Comparison of ENCODE assay signal across 8 mouse cellular contexts in the genomic region with DNA sequence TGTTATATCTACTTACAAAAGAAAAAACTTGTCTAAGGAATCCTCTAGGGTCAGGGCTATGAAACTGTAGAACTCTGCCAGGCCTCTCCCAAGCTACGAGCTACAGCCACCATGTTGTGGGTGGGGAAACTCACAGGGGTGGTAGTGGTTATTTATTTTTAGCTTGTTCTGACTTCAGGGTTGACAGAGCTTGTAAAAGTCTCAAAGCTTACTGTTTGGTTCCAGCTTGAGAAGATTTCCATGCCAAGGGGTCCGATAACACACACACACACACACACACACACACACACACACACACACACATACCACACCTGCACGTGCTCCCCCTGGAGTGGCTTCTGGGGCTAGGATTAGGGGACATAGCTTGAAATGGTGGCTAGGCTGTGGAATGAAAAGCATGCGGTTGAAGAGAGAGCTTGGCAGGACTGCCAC. TPM values are rescaled to one million over a fixed set of nuclear protein-coding genes. Genes with fewer than 3 reads are reported as not detected.
DNase-seq lines count a peak whose midpoint lies in the region; ATAC-seq and TF ChIP-seq lines count a peak whose summit lies in the region.

No protein-coding gene starts in this region.

- TF ChIP-seq RAD21 in MEL (IDR thresholded peaks at IDR 0.05; ENCODE audit: low read depth, low read length) = no peak

- no peak for TF ChIP-seq CTCF in MEL (IDR thresholded peaks at IDR 0.05 in 2 of 3, conservative IDR thresholded peaks at IDR 0.05 in 1 of 3; ENCODE audit: control insufficient read depth in 1 of 3, insufficient read depth in 1 of 3, low read depth in 2 of 3, low read length in 3 of 3, poor library complexity in 1 of 3, severe bottlenecking in 1 of 3)
- no peak; the same call in 1 of the 2 replicates for TF ChIP-seq CTCF in lung, postnatal 0 days (IDR thresholded peaks at IDR 0.05)

- H3K27me3 ChIP-seq in MEL (ENCODE audit: control insufficient read depth in 1 of 2, insufficient read depth in 2 of 2, low read length in 2 of 2) = peaks cover 3% of the 10 kb centered on the region in 2 experiments
- no peaks in the 10 kb centered on the region for H3K27me3 ChIP-seq in hindbrain, embryonic 12.5 days
- H3K27me3 ChIP-seq in lung, postnatal 0 days (replicated peaks; ENCODE audit: insufficient read depth, low read length) = no peaks in the 10 kb centered on the region

- peak overlapping the region; percentile 1 to 50; a peak in 2 of 4 replicates for H3K4me3 ChIP-seq in MEL (ENCODE audit: control insufficient read depth in 1 of 2, insufficient read depth in 1 of 2, low read depth in 2 of 2, low read length in 2 of 2)
- H3K4me3 ChIP-seq in hindbrain, embryonic 12.5 days = peak overlapping the region; percentile 70; the same call in 1 of the 2 replicates
- peak overlapping the region; percentile 77; the same call in 1 of the 2 replicates for H3K4me3 ChIP-seq in lung, postnatal 0 days (ENCODE audit: low read depth, low read length)

- H3K36me3 ChIP-seq in MEL (ENCODE audit: control insufficient read depth in 1 of 2, insufficient read depth in 2 of 2, low read length in 2 of 2) = peaks cover 0 to 7% of the 10 kb centered on the region in 2 experiments; a peak in 2 of 4 replicates
- peaks cover 16% of the 10 kb centered on the region for H3K36me3 ChIP-seq in hindbrain, embryonic 12.5 days
- peaks cover 3% of the 10 kb centered on the region for H3K36me3 ChIP-seq in lung, postnatal 0 days (ENCODE audit: insufficient read depth, low read length)

- 58% methylated on average over 4 of the region's 4 CpGs for WGBS in hindbrain, embryonic 12.5 days
- 31% methylated on average over 4 of the region's 4 CpGs for WGBS in lung, postnatal 0 days

- TF ChIP-seq EP300 in MEL (IDR thresholded peaks at IDR 0.05; ENCODE audit: low read depth in 1 of 2, low read length in 2 of 2) = no peak
- peak; percentile 71 for TF ChIP-seq EP300 in lung, postnatal 0 days (IDR thresholded peaks at IDR 0.05)

- no peak for DNase-seq in cerebellum, postnatal 4 days (ENCODE audit: low spot score in 2 of 2)
- DNase-seq in MEL (ENCODE audit: low read depth, low spot score) = no peak
- DNase-seq in lung, postnatal 0 days (ENCODE audit: low spot score) = peak; percentile 76
- no peak for DNase-seq in ovary, postnatal 14 days (ENCODE audit: low spot score)
- DNase-seq in urinary bladder, postnatal 14 days (ENCODE audit: low spot score) = no peak
- DNase-seq in left cerebral cortex, postnatal 25 days (ENCODE audit: low spot score in 2 of 2) = no peak

- no peaks in the 10 kb centered on the region for H3K79me2 ChIP-seq in MEL (ENCODE audit: control insufficient read depth, insufficient read depth, low read length, poor library complexity)

- H3K4me1 ChIP-seq in MEL (ENCODE audit: control insufficient read depth in 1 of 2, insufficient read depth in 2 of 2, low read length in 2 of 2) = peaks cover 5 to 21% of the 10 kb centered on the region in 2 experiments; a peak in 3 of 4 replicates
- H3K4me1 ChIP-seq in hindbrain, embryonic 12.5 days = peaks cover 11% of the 10 kb centered on the region
- no peaks in the 10 kb centered on the region for H3K4me1 ChIP-seq in lung, postnatal 0 days (ENCODE audit: insufficient read depth, low read depth, low read length)

- TF ChIP-seq POLR2A in MEL (IDR thresholded peaks at IDR 0.05; ENCODE audit: control insufficient read depth in 1 of 2, insufficient read depth in 1 of 2, low read depth in 1 of 2, low read length in 2 of 2, poor library complexity in 1 of 2) = 0 out of 4 replicates have a peak, but pooled peaks of 1 of the 2 experiments have one; percentile 18

- intact Hi-C loops in left cerebral cortex, postnatal 25 days (cut with DNase I) = loop anchor here (2.0 kb wide), 1 partner anchor 20 kb away; no protein-coding TSS in a partner anchor

- H3K4me2 ChIP-seq in hindbrain, embryonic 12.5 days (replicated peaks) = peak overlapping the region; percentile 71
- H3K4me2 ChIP-seq in lung, postnatal 0 days (replicated peaks; ENCODE audit: low read depth, low read length) = peak overlapping the region; percentile 40

- peak overlapping the region; percentile 56 for H3K9ac ChIP-seq in MEL (ENCODE audit: control insufficient read depth, low read depth, low read length, poor library complexity, severe bottlenecking)
- H3K9ac ChIP-seq in hindbrain, embryonic 12.5 days = no peak overlapping the region
- H3K9ac ChIP-seq in lung, postnatal 0 days (replicated peaks; ENCODE audit: low read depth) = no peak overlapping the region

- H3K9me3 ChIP-seq in MEL (replicated peaks; ENCODE audit: insufficient read depth, low read length) = no peaks in the 10 kb centered on the region
- H3K9me3 ChIP-seq in hindbrain, embryonic 12.5 days (replicated peaks) = no peaks in the 10 kb centered on the region
- H3K9me3 ChIP-seq in lung, postnatal 0 days (ENCODE audit: low read length) = no peaks in the 10 kb centered on the region

- 0 out of 2 replicates have a peak, but pooled peaks have one; percentile 7 for ATAC-seq in cerebellum, adult (ENCODE audit: insufficient number of reproducible peaks, low FRiP score, low TSS enrichment)
- ATAC-seq in hindbrain, embryonic 12.5 days (ENCODE audit: low FRiP score) = peak; percentile 63
- ATAC-seq in lung, postnatal 0 days = peak; percentile 64

- peak overlapping the region; percentile 44; the same call in 1 of the 2 replicates for H3K27ac ChIP-seq in MEL (ENCODE audit: control insufficient read depth, low read depth, low read length)
- no peak overlapping the region for H3K27ac ChIP-seq in hindbrain, embryonic 12.5 days
- peak overlapping the region; percentile 78 for H3K27ac ChIP-seq in lung, postnatal 0 days (ENCODE audit: low read length)

TF ChIP-seq in MEL, 35 proteins besides CTCF, POLR2A, EP300 and RAD21:
- TF ChIP-seq ETS1 (IDR thresholded peaks at IDR 0.05; ENCODE audit: low read depth, low read length) (peak; percentile 28; the same call in 1 of the 2 replicates), HCFC1 (IDR thresholded peaks at IDR 0.05; ENCODE audit: low read depth, low read length) (no peak), ELF1 (IDR thresholded peaks at IDR 0.05; ENCODE audit: low read depth, low read length) (no peak), POLR2AphosphoS5 (IDR thresholded peaks at IDR 0.05; ENCODE audit: borderline replicate concordance, low read depth, low read length) (no peak), NELFE (IDR thresholded peaks at IDR 0.05; ENCODE audit: low read depth, low read length) (0 out of 2 replicates have a peak, but pooled peaks have one; percentile 17), GATA1 (IDR thresholded peaks at IDR 0.05; ENCODE audit: low read depth, low read length) (no peak)

RNA-seq across cellular contexts. Expression of a gene that starts 0.5 kb away (rescaled TPM):
- 2.9 and 3.5 TPM in 2 replicates for total RNA-seq in MEL (2012; rRNA removed)
- polyA plus RNA-seq in MEL (2012; ENCODE audit: insufficient read depth in 1 of 2, insufficient read length in 2 of 2, low read depth in 1 of 2, low replicate concordance in 2 of 2, missing spikeins in 1 of 2) = 10 to 100 TPM in 1 of 2 experiments, not detected in 1; 19.0 TPM
- polyA plus RNA-seq in hindbrain, embryonic 12.5 days (2016; fragmentation: Nextera tagmentation; extraction: Ambion mirVana) = 47.3 and 49.1 TPM in 2 replicates
- 92.3 and 99.4 TPM in 2 replicates for polyA plus RNA-seq in lung, postnatal 0 days (2015; fragmentation: Nextera tagmentation; extraction: Ambion mirVana)
- 10 to 100 TPM; 64.4 to 68.3 TPM for total RNA-seq in left cerebral cortex, postnatal 25 days (2021)

RNA-seq across cellular contexts. Expression of a gene that starts 50.4 kb away (rescaled TPM):
- total RNA-seq in MEL (2012; rRNA removed) = 513 and 583 TPM in 2 replicates
- polyA plus RNA-seq in MEL (2012; ENCODE audit: insufficient read depth in 1 of 2, insufficient read length in 2 of 2, low read depth in 1 of 2, low replicate concordance in 2 of 2, missing spikeins in 1 of 2) = 10 to 100 TPM in 1 of 2 experiments, not detected in 1; 59.4 TPM
- polyA plus RNA-seq in hindbrain, embryonic 12.5 days (2016; fragmentation: Nextera tagmentation; extraction: Ambion mirVana) = 53.9 and 60.4 TPM in 2 replicates
- polyA plus RNA-seq in lung, postnatal 0 days (2015; fragmentation: Nextera tagmentation; extraction: Ambion mirVana) = 48.6 and 49.8 TPM in 2 replicates
- total RNA-seq in left cerebral cortex, postnatal 25 days (2021) = 10 to 100 TPM; 11.6 to 14.2 TPM

Comparison
In these comparisons a context has a peak if more than half of its experiments do, and no peak if none do; other contexts are left out.
1. ATAC-seq: peak in every context shown above with its lines; median percentile 64 in lung, postnatal 0 days; 63 in hindbrain, embryonic 12.5 days; 7 in cerebellum, adult.
2. H3K4me3 ChIP-seq: peak in every context shown above with its lines; median percentile 77 in lung, postnatal 0 days; 70 in hindbrain, embryonic 12.5 days; 26 in MEL.